Mouse (Mus musculus) embryonic facial prominence, embryonic 14.5 days (tissue): ENCODE results near the gene Rnls. TPM values are rescaled to one million over a fixed set of nuclear protein-coding genes. Genes with fewer than 3 reads are reported as not detected.

Experiments
- ATAC-seq: fragments of 200-750 bp; cut with Nextera tagmentation; 2 replicates; pipeline ENCODE4 v1.8.0; 2017; ENCODE audit warnings: low read depth, moderate number of reproducible peaks, moderate TSS enrichment
- DNase-seq: peaks from one replicate; pipeline ENCODE4 v3.0.0-alpha.2; 2015; ENCODE audit warnings: low spot score
- H3K27ac ChIP-seq: fragments of 300-500 bp; sonication (generic); replicated peaks from 2 replicates; pipeline ENCODE4 v1.5.1; 2014; ENCODE audit warnings: low read depth, mild to moderate bottlenecking, low read length, moderate library complexity
- H3K27me3 ChIP-seq: fragments of 300-500 bp; sonication (generic); replicated peaks from 2 replicates; pipeline ENCODE4 v1.6.1; 2014; ENCODE audit warnings: low read length; ENCODE audit not compliant: control insufficient read depth, insufficient read depth
- H3K36me3 ChIP-seq: fragments of 300-500 bp; sonication (generic); 2 replicates; pipeline ENCODE4 v1.6.1; 2014; ENCODE audit warnings: low read length, mixed read lengths; ENCODE audit not compliant: control insufficient read depth, insufficient read depth
- H3K4me1 ChIP-seq: fragments of 300-500 bp; sonication (generic); 2 replicates; pipeline ENCODE4 v1.6.1; 2014; ENCODE audit warnings: antibody characterized with exemption, low read length; ENCODE audit not compliant: control insufficient read depth, insufficient read depth
- H3K4me2 ChIP-seq: fragments of 300-500 bp; sonication (generic); 2 replicates; pipeline ENCODE4 v1.6.1; 2014; ENCODE audit warnings: low read depth, mild to moderate bottlenecking, low read length, moderate library complexity, mixed read lengths
- H3K4me3 ChIP-seq: fragments of 300-500 bp; sonication (generic); 2 replicates; pipeline ENCODE4 v1.5.1; 2014; ENCODE audit warnings: low read depth, mild to moderate bottlenecking, low read length
- H3K9ac ChIP-seq: fragments of 300-500 bp; sonication (generic); 2 replicates; pipeline ENCODE4 v1.6.1; 2014; ENCODE audit warnings: low read depth, mild to moderate bottlenecking, low read length, moderate library complexity, mixed read lengths
- H3K9me3 ChIP-seq: fragments of 300-500 bp; sonication (generic); 2 replicates; pipeline ENCODE4 v1.6.1; 2016; ENCODE audit warnings: low read length; ENCODE audit not compliant: control insufficient read depth
- WGBS: fragments of 180-500 bp; shearing (Covaris S2); extraction: QIAGEN DNeasy Blood & Tissue Kit; methylation state at CpG from one replicate; pipeline ENCODE4 v1.1.7; 2014; 5-methylcytosine and 5-hydroxymethylcytosine counted together
- polyA plus RNA-seq: library from polyadenylated mRNA; unstranded; fragments of >200 nt; fragmentation: Nextera tagmentation; extraction: Ambion mirVana; gene quantifications from 2 replicates; pipeline ENCODE4 v1.2.1, GENCODE M21; 2014

The Rnls gene
- polyA plus RNA-seq, 1 experiment from 2014 or later = 6.3 TPM

- DNase-seq (no peak), ATAC-seq (no peak)
- 86% methylated on average over 2 of the region's 2 CpGs for WGBS
- no peak overlapping the region for H3K4me3 ChIP-seq
- no peak overlapping the region for H3K27ac ChIP-seq
- H3K4me1 ChIP-seq = no peaks in the 10 kb centered on the region
- H3K9me3 ChIP-seq = no peaks in the 10 kb centered on the region
- no peak overlapping the region for H3K9ac ChIP-seq
- no peak overlapping the region for H3K4me2 ChIP-seq
- no peaks in the 10 kb centered on the region for H3K36me3 ChIP-seq
- no peaks in the 10 kb centered on the region for H3K27me3 ChIP-seq
Measured at GRCm38 (mm10) chr19:33159897-33160296, 232.2 kb downstream of the Rnls start.

GRCm38 (mm10) chr19:33159192-33159591 lies 232.9 kb downstream of the Rnls start:
- 88% methylated on average over 1 of the region's 1 CpGs for WGBS
- no peak overlapping the region for H3K9ac ChIP-seq
- no peak overlapping the region for H3K4me3 ChIP-seq
- no peak overlapping the region for H3K27ac ChIP-seq
- H3K36me3 ChIP-seq = no peaks in the 10 kb centered on the region
- H3K4me1 ChIP-seq = no peaks in the 10 kb centered on the region
- DNase-seq (no peak), ATAC-seq (no peak)
- H3K27me3 ChIP-seq = no peaks in the 10 kb centered on the region
- H3K9me3 ChIP-seq = no peaks in the 10 kb centered on the region
- H3K4me2 ChIP-seq = no peak overlapping the region

- Histone ChIP-seq H3K4me1 (no peaks in the 10 kb centered on the region), H3K4me3 (no peak overlapping the region), H3K27ac (no peak overlapping the region), H3K9ac (no peak overlapping the region), H3K9me3 (no peaks in the 10 kb centered on the region), H3K4me2 (no peak overlapping the region), H3K27me3 (no peaks in the 10 kb centered on the region), H3K36me3 (no peaks in the 10 kb centered on the region)
- WGBS = 77% methylated on average over 2 of the region's 2 CpGs
- DNase-seq (no peak), ATAC-seq (no peak)
Measured at GRCm38 (mm10) chr19:33158234-33158633, 233.9 kb downstream of the Rnls start.

GRCm38 (mm10) chr19:33148411-33148810 lies 243.7 kb downstream of the Rnls start:
- no peak for ATAC-seq
- WGBS = 70% methylated on average over 3 of the region's 3 CpGs
- DNase-seq = no peak
- Histone ChIP-seq H3K4me1 (no peaks in the 10 kb centered on the region), H3K9me3 (no peaks in the 10 kb centered on the region), H3K4me2 (no peak overlapping the region), H3K4me3 (no peak overlapping the region), H3K27me3 (no peaks in the 10 kb centered on the region), H3K36me3 (no peaks in the 10 kb centered on the region), H3K27ac (no peak overlapping the region), H3K9ac (no peak overlapping the region)

GRCm38 (mm10) chr19:33143198-33143597 lies 248.9 kb downstream of the Rnls start:
- DNase-seq (peak; percentile 26), ATAC-seq (no peak)
- Histone ChIP-seq H3K9ac (no peak overlapping the region), H3K4me1 (no peaks in the 10 kb centered on the region), H3K4me2 (no peak overlapping the region), H3K4me3 (no peak overlapping the region), H3K36me3 (no peaks in the 10 kb centered on the region), H3K9me3 (no peaks in the 10 kb centered on the region; the same call in 1 of the 2 replicates), H3K27ac (no peak overlapping the region), H3K27me3 (no peaks in the 10 kb centered on the region)
- 72% methylated on average over 2 of the region's 2 CpGs for WGBS

GRCm38 (mm10) chr19:33137316-33137715 lies 254.8 kb downstream of the Rnls start:
- Histone ChIP-seq H3K9ac (no peak overlapping the region), H3K27ac (no peak overlapping the region), H3K27me3 (no peaks in the 10 kb centered on the region), H3K9me3 (no peaks in the 10 kb centered on the region; the same call in 1 of the 2 replicates), H3K36me3 (no peaks in the 10 kb centered on the region), H3K4me3 (no peak overlapping the region), H3K4me1 (no peaks in the 10 kb centered on the region), H3K4me2 (no peak overlapping the region)
- WGBS = 83% methylated on average over 5 of the region's 5 CpGs
- no peak for ATAC-seq
- DNase-seq = no peak

GRCm38 (mm10) chr19:33122611-33123226 lies 269.4 kb downstream of the Rnls start:
- no peaks in the 10 kb centered on the region for H3K4me1 ChIP-seq
- H3K9ac ChIP-seq = no peak overlapping the region
- DNase-seq (no peak), ATAC-seq (no peak)
- H3K4me2 ChIP-seq = no peak overlapping the region
- H3K27me3 ChIP-seq = no peaks in the 10 kb centered on the region
- H3K36me3 ChIP-seq = no peaks in the 10 kb centered on the region
- no peak overlapping the region for H3K27ac ChIP-seq
- 80% methylated on average over 6 of the region's 6 CpGs for WGBS
- no peaks in the 10 kb centered on the region for H3K9me3 ChIP-seq
- H3K4me3 ChIP-seq = no peak overlapping the region

GRCm38 (mm10) chr19:33119947-33120346 lies 272.1 kb downstream of the Rnls start:
- ATAC-seq (no peak), DNase-seq (no peak)
- WGBS = 86% methylated on average over 5 of the region's 5 CpGs
- Histone ChIP-seq H3K27ac (no peak overlapping the region), H3K27me3 (no peaks in the 10 kb centered on the region), H3K4me2 (no peak overlapping the region), H3K9me3 (no peaks in the 10 kb centered on the region), H3K4me1 (no peaks in the 10 kb centered on the region), H3K9ac (no peak overlapping the region), H3K4me3 (no peak overlapping the region), H3K36me3 (no peaks in the 10 kb centered on the region)

GRCm38 (mm10) chr19:33118898-33119297 lies 273.2 kb downstream of the Rnls start:
- H3K27ac ChIP-seq = no peak overlapping the region
- H3K4me1 ChIP-seq = no peaks in the 10 kb centered on the region; the same call in 1 of the 2 replicates
- no peak overlapping the region for H3K4me2 ChIP-seq
- H3K27me3 ChIP-seq = no peaks in the 10 kb centered on the region
- 70% methylated on average over 1 of the region's 1 CpGs for WGBS
- no peaks in the 10 kb centered on the region for H3K36me3 ChIP-seq
- no peaks in the 10 kb centered on the region for H3K9me3 ChIP-seq
- H3K9ac ChIP-seq = no peak overlapping the region
- DNase-seq = no peak
- H3K4me3 ChIP-seq = no peak overlapping the region
- no peak for ATAC-seq
